Mouse (Mus musculus) ES-Bruce4 (cell line): ENCODE results near the gene Traf1. TPM values are rescaled to one million over a fixed set of nuclear protein-coding genes. Genes with fewer than 3 reads are reported as not detected.

Source experiments
- H3K27ac ChIP-seq: 2 replicates; pipeline ENCODE4 v1.5.1; 2012; ENCODE audit warnings: low read length, inconsistent platforms; ENCODE audit not compliant: insufficient read depth
- H3K27me3 ChIP-seq: 2 replicates; pipeline ENCODE4 v1.6.1; 2012; ENCODE audit warnings: mild to moderate bottlenecking, low read length, inconsistent platforms; ENCODE audit not compliant: control insufficient read depth, poor library complexity, insufficient read depth, severe bottlenecking
- H3K36me3 ChIP-seq: 2 replicates; pipeline ENCODE4 v1.6.1; 2012; ENCODE audit warnings: inconsistent platforms, mild to moderate bottlenecking, low read length, moderate library complexity; ENCODE audit not compliant: control insufficient read depth, poor library complexity, insufficient read depth, severe bottlenecking
- H3K4me1 ChIP-seq: one replicate; pipeline ENCODE4 v1.8.1; 2011; ENCODE audit warnings: low read length; ENCODE audit not compliant: control insufficient read depth, insufficient read depth
- H3K4me3 ChIP-seq: 2 replicates; pipeline ENCODE4 v1.5.1; 2011; ENCODE audit warnings: low read depth, mild to moderate bottlenecking, low read length
- H3K9ac ChIP-seq: 2 replicates; pipeline ENCODE4 v1.6.1; 2012; ENCODE audit warnings: low read depth, mild to moderate bottlenecking, inconsistent platforms; ENCODE audit not compliant: poor library complexity, severe bottlenecking
- H3K9me3 ChIP-seq: replicated peaks from 2 replicates; pipeline ENCODE4 v1.6.1; 2012; ENCODE audit warnings: mild to moderate bottlenecking, low read length, inconsistent platforms; ENCODE audit not compliant: control insufficient read depth, poor library complexity, insufficient read depth, severe bottlenecking
- CTCF ChIP-seq: IDR thresholded peaks from one replicate; pipeline ENCODE4 v1.8.1; 2011; ENCODE audit warnings: low read depth, low read length
- EP300 ChIP-seq: IDR thresholded peaks from 2 replicates; pipeline ENCODE4 v1.6.1; 2011; ENCODE audit warnings: low read depth, low read length; ENCODE audit not compliant: insufficient read depth
- POLR2A ChIP-seq: IDR thresholded peaks from one replicate; pipeline ENCODE4 v1.8.1; 2011; ENCODE audit warnings: low read length; ENCODE audit not compliant: insufficient read depth
- polyA plus RNA-seq: library from polyadenylated mRNA; stranded (reverse); fragments of >200 nt; gene quantifications from 2 replicates; pipeline ENCODE4 v1.2.4, GENCODE M21; 2011; ENCODE audit warnings: low read depth; ENCODE audit not compliant: missing spikeins, insufficient read depth, insufficient read length

The Traf1 gene
- polyA plus RNA-seq, 1 experiment: 1.2 TPM

DNA sequence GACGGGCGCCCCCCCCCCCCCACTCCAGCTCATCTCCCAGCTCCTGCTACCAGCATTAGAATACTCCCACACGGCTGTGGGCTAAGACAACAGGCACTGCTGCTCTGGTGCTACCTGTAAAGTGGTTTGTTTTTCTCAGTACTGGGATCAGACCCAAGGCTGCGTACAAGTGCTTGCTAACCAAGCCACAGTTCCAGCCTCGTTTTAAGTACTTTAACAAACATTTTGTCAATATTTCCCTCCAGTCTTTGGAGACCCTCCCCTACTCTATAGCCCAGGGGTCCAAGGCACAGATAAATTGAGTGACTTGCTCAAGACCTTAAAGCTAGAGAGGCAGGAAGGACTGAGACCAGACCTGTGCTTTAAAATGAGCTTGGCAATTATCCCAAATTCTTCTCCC, 1.1 kb downstream of the Traf1 start:
- H3K4me3 ChIP-seq: no peak overlapping the region
- TF ChIP-seq POLR2A: no peak
- no peak for TF ChIP-seq EP300
- TF ChIP-seq CTCF: no peak
- H3K27ac ChIP-seq: no peak overlapping the region
- H3K9me3 ChIP-seq: no peaks in the 10 kb centered on the region
- no peaks in the 10 kb centered on the region for H3K36me3 ChIP-seq
- H3K27me3 ChIP-seq: no peaks in the 10 kb centered on the region
- peaks cover 5% of the 10 kb centered on the region for H3K4me1 ChIP-seq
- H3K9ac ChIP-seq: no peak overlapping the region

GRCm38 (mm10) chr2:34958582-34958981, 3.0 kb downstream of the Traf1 start:
- Histone ChIP-seq H3K4me1 (peaks cover 2% of the 10 kb centered on the region), H3K9ac (no peak overlapping the region), H3K9me3 (no peaks in the 10 kb centered on the region), H3K27ac (no peak overlapping the region), H3K4me3 (no peak overlapping the region), H3K36me3 (no peaks in the 10 kb centered on the region), H3K27me3 (no peaks in the 10 kb centered on the region)
- TF ChIP-seq POLR2A: no peak
- TF ChIP-seq EP300: no peak
- no peak for TF ChIP-seq CTCF

GRCm38 (mm10) chr2:34958036-34958435, 3.5 kb downstream of the Traf1 start:
- no peaks in the 10 kb centered on the region for H3K4me1 ChIP-seq
- no peaks in the 10 kb centered on the region for H3K27me3 ChIP-seq
- H3K27ac ChIP-seq: no peak overlapping the region
- no peak overlapping the region for H3K4me3 ChIP-seq
- H3K9me3 ChIP-seq: no peaks in the 10 kb centered on the region
- no peak overlapping the region for H3K9ac ChIP-seq
- H3K36me3 ChIP-seq: no peaks in the 10 kb centered on the region
- no peak for TF ChIP-seq CTCF
- TF ChIP-seq POLR2A: no peak
- no peak for TF ChIP-seq EP300

- Histone ChIP-seq H3K9me3 (no peaks in the 10 kb centered on the region), H3K27me3 (no peaks in the 10 kb centered on the region), H3K36me3 (no peaks in the 10 kb centered on the region), H3K9ac (no peak overlapping the region), H3K27ac (no peak overlapping the region), H3K4me3 (no peak overlapping the region), H3K4me1 (no peaks in the 10 kb centered on the region)
- TF ChIP-seq EP300 (no peak), POLR2A (no peak), CTCF (no peak)
Measured at GRCm38 (mm10) chr2:34957405-34957804, 4.2 kb downstream of the Traf1 start.

- Histone ChIP-seq H3K36me3 (no peaks in the 10 kb centered on the region), H3K9me3 (no peaks in the 10 kb centered on the region), H3K9ac (no peak overlapping the region), H3K4me1 (no peaks in the 10 kb centered on the region), H3K27ac (no peak overlapping the region), H3K27me3 (no peaks in the 10 kb centered on the region), H3K4me3 (no peak overlapping the region)
- TF ChIP-seq EP300: no peak
- TF ChIP-seq POLR2A: no peak
- no peak for TF ChIP-seq CTCF
Measured at GRCm38 (mm10) chr2:34956941-34957340, 4.6 kb downstream of the Traf1 start.

GRCm38 (mm10) chr2:34954344-34954743, 7.2 kb downstream of the Traf1 start:
- Histone ChIP-seq H3K9me3 (no peaks in the 10 kb centered on the region), H3K4me1 (no peaks in the 10 kb centered on the region), H3K36me3 (no peaks in the 10 kb centered on the region), H3K27ac (no peak overlapping the region), H3K4me3 (no peak overlapping the region), H3K27me3 (no peaks in the 10 kb centered on the region), H3K9ac (no peak overlapping the region)
- TF ChIP-seq POLR2A (no peak), CTCF (no peak), EP300 (no peak)

DNA sequence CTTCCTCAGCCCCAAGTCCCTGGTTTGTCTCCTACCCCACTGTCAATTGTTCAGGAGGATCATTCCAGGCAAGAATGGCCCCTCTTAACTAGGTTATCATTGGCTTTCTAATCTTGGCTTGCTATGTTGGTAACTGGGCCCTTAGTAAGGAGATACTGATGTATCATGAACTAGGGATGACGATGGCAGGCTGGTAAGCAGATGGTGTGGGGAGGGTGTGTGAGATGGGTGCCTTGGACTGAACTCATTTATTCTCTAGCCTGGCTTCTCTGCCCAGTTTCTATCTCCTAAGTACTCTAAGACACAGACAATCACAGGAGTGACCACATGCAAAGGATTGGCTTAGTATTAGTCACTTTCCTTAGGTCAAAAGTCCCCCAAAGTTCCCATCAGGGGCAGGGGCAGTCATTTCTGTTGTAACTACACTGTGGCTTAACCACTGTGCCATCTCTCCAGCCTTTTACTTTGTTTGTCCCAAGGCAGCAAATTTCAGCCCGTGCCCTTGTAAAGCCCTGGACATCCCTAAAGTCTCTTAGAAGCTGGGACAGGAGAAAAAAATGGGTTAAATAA, 7.9 kb downstream of the Traf1 start:
- Histone ChIP-seq H3K4me3 (no peak overlapping the region), H3K27ac (no peak overlapping the region), H3K27me3 (no peaks in the 10 kb centered on the region), H3K36me3 (no peaks in the 10 kb centered on the region), H3K9me3 (no peaks in the 10 kb centered on the region), H3K4me1 (no peaks in the 10 kb centered on the region), H3K9ac (no peak overlapping the region)
- TF ChIP-seq POLR2A: no peak
